Mouse (Mus musculus) MEL (cell line): ENCODE measurements around the gene Map3k6. TPM values are rescaled to one million over a fixed set of nuclear protein-coding genes. Genes with fewer than 3 reads are reported as not detected.

ENCODE experiments used
- DNase-seq: peaks from one replicate; pipeline ENCODE4 v3.0.0; 2011; ENCODE audit warnings: low read depth, low spot score
- H3K27ac ChIP-seq: 2 replicates; pipeline ENCODE4 v1.5.1; 2012; ENCODE audit warnings: low read depth, mild to moderate bottlenecking, control low read depth, low read length, moderate library complexity; ENCODE audit not compliant: control insufficient read depth
- H3K27me3 ChIP-seq, 2 experiments: fragments of 150-350 bp in 1 of 2; sonication (generic) in 1 of 2; 2 replicates each; pipeline ENCODE4 v1.6.1; 2012; ENCODE audit warnings: low read length in 2 of 2, mild to moderate bottlenecking in 2 of 2, improper control_type of control experiment in 1 of 2, moderate library complexity in 1 of 2; ENCODE audit not compliant: insufficient read depth in 2 of 2, control insufficient read depth in 1 of 2
- H3K36me3 ChIP-seq, 2 experiments: 2 replicates each; pipeline ENCODE4 v1.6.1; 2012 to 2014; ENCODE audit warnings: low read length in 2 of 2, improper control_type of control experiment in 1 of 2, inconsistent platforms in 1 of 2, mild to moderate bottlenecking in 1 of 2; ENCODE audit not compliant: insufficient read depth in 2 of 2, control insufficient read depth in 1 of 2
- H3K4me1 ChIP-seq, 2 experiments: fragments of 150-350 bp in 1 of 2; sonication (generic) in 1 of 2; 2 replicates each; pipeline ENCODE4 v1.6.1; 2012; ENCODE audit warnings: low read length in 2 of 2, improper control_type of control experiment in 1 of 2, mild to moderate bottlenecking in 1 of 2; ENCODE audit not compliant: insufficient read depth in 2 of 2, control insufficient read depth in 1 of 2
- H3K4me3 ChIP-seq, 2 experiments: fragments of 150-350 bp in 1 of 2; sonication (generic) in 1 of 2; 2 replicates each; pipeline ENCODE4 v1.5.1; 2012; ENCODE audit warnings: low read depth in 2 of 2, low read length in 2 of 2, mild to moderate bottlenecking in 2 of 2, moderate library complexity in 2 of 2, control low read depth in 1 of 2, improper control_type of control experiment in 1 of 2; ENCODE audit not compliant: control insufficient read depth in 1 of 2, insufficient read depth in 1 of 2
- H3K79me2 ChIP-seq: 2 replicates; pipeline ENCODE4 v1.6.1; 2012; ENCODE audit warnings: mild to moderate bottlenecking, low read length, moderate library complexity; ENCODE audit not compliant: control insufficient read depth, poor library complexity, insufficient read depth
- H3K9ac ChIP-seq: 2 replicates; pipeline ENCODE4 v1.6.1; 2012; ENCODE audit warnings: low read depth, mild to moderate bottlenecking, control low read depth, low read length, moderate library complexity; ENCODE audit not compliant: control insufficient read depth, poor library complexity, severe bottlenecking
- H3K9me3 ChIP-seq: fragments of 150-350 bp; sonication (generic); replicated peaks from 2 replicates; pipeline ENCODE4 v1.6.1; 2012; ENCODE audit warnings: mild to moderate bottlenecking, low read length, improper control_type of control experiment, moderate library complexity; ENCODE audit not compliant: insufficient read depth
- CHD1 ChIP-seq: IDR thresholded peaks from 2 replicates; pipeline ENCODE4 v1.6.1; 2012; ENCODE audit warnings: low read depth, mild to moderate bottlenecking, inconsistent platforms, low read length, improper control_type of control experiment
- ELF1 ChIP-seq: IDR thresholded peaks from 2 replicates; pipeline ENCODE4 v1.6.1; 2014; ENCODE audit warnings: low read depth, mild to moderate bottlenecking, inconsistent platforms, low read length, improper control_type of control experiment, moderate library complexity
- KAT2A ChIP-seq: conservative IDR thresholded peaks from 2 replicates; pipeline ENCODE4 v1.6.1; 2012; ENCODE audit warnings: low read depth, low read length, improper control_type of control experiment, inconsistent platforms
- MAX ChIP-seq: IDR thresholded peaks from 2 replicates; pipeline ENCODE4 v1.6.1; 2011; ENCODE audit warnings: low read length, improper control_type of control experiment
- NRF1 ChIP-seq: IDR thresholded peaks from 2 replicates; pipeline ENCODE4 v1.6.1; 2014; ENCODE audit warnings: low read depth, mild to moderate bottlenecking, inconsistent platforms, low read length, improper control_type of control experiment, moderate library complexity; ENCODE audit not compliant: poor library complexity, insufficient read depth, severe bottlenecking
- POLR2A ChIP-seq, 2 experiments: IDR thresholded peaks; 2 replicates each; pipeline ENCODE4 v1.6.1; 2011 to 2012; ENCODE audit warnings: low read length in 2 of 2, mild to moderate bottlenecking in 2 of 2, control low read depth in 1 of 2, improper control_type of control experiment in 1 of 2, low read depth in 1 of 2, moderate library complexity in 1 of 2; ENCODE audit not compliant: control insufficient read depth in 1 of 2, insufficient read depth in 1 of 2, poor library complexity in 1 of 2
- RAD21 ChIP-seq: IDR thresholded peaks from 2 replicates; pipeline ENCODE4 v1.6.1; 2011; ENCODE audit warnings: mild to moderate bottlenecking, low read depth, low read length, improper control_type of control experiment
- SIN3A ChIP-seq: IDR thresholded peaks from 2 replicates; pipeline ENCODE4 v1.6.1; 2012; ENCODE audit warnings: low read length, improper control_type of control experiment, inconsistent platforms
- TAL1 ChIP-seq: IDR thresholded peaks from 2 replicates; pipeline ENCODE4 v1.6.1; 2012; ENCODE audit warnings: mild to moderate bottlenecking, inconsistent platforms, low read length, moderate library complexity, mixed read lengths
- TCF12 ChIP-seq: IDR thresholded peaks from 2 replicates; pipeline ENCODE4 v1.6.1; 2014; ENCODE audit warnings: low read depth, mild to moderate bottlenecking, inconsistent platforms, low read length, improper control_type of control experiment, moderate library complexity
- USF1 ChIP-seq: IDR thresholded peaks from 2 replicates; pipeline ENCODE4 v1.6.1; 2014; ENCODE audit warnings: low read depth, mild to moderate bottlenecking, inconsistent platforms, low read length, improper control_type of control experiment, moderate library complexity
- USF2 ChIP-seq, 2 experiments: IDR thresholded peaks; 2 replicates each; pipeline ENCODE4 v1.6.1; 2011 to 2012; ENCODE audit warnings: improper control_type of control experiment in 2 of 2, low read length in 2 of 2, borderline replicate concordance in 1 of 2, inconsistent platforms in 1 of 2, low read depth in 1 of 2, mild to moderate bottlenecking in 1 of 2; ENCODE audit not compliant: insufficient read depth in 1 of 2
- ZKSCAN1 ChIP-seq: IDR thresholded peaks from 2 replicates; pipeline ENCODE4 v1.6.1; 2012; ENCODE audit warnings: low read depth, mild to moderate bottlenecking, inconsistent platforms, low read length, improper control_type of control experiment, moderate library complexity
- polyA plus RNA-seq, 2 experiments: library from polyadenylated mRNA; stranded (reverse) in 1 of 2; unstranded in 1 of 2; fragments of >175 nt in 1 of 2; fragments of >200 nt in 1 of 2; gene quantifications; 2 replicates each; pipeline versions ENCODE4 v1.2.1 to v1.2.4; 2012; ENCODE audit warnings: low replicate concordance in 2 of 2, low read depth in 1 of 2; ENCODE audit not compliant: insufficient read length in 2 of 2, insufficient read depth in 1 of 2, missing spikeins in 1 of 2
- total RNA-seq: library from RNA; depleted of rRNA; stranded (reverse); fragments of 300-350 nt; gene quantifications from 2 replicates; pipeline ENCODE4 v1.2.3, GENCODE M21; 2012

Map3k6 gene
- total and polyA plus RNA-seq, 3 experiments = 19.1 to 21.9 TPM; not detected in 1

- Histone ChIP-seq H3K79me2 (no peaks in the 10 kb centered on the region; the same call in 1 of the 2 replicates), H3K36me3 (peaks cover 0 to 16% of the 10 kb centered on the region in 2 experiments; a peak in 2 of 4 replicates), H3K27ac (no peak overlapping the region), H3K4me1 (peaks cover 2 to 28% of the 10 kb centered on the region in 2 experiments), H3K4me3 (no peak overlapping the region), H3K27me3 (no peaks in the 10 kb centered on the region), H3K9me3 (no peaks in the 10 kb centered on the region), H3K9ac (no peak overlapping the region)
- TF ChIP-seq POLR2A (IDR thresholded peaks at IDR 0.05; ENCODE audit: control insufficient read depth in 1 of 2, insufficient read depth in 1 of 2, low read depth in 1 of 2, low read length in 2 of 2, poor library complexity in 1 of 2) = no peak
- no peak for TF ChIP-seq USF1
- no peak for TF ChIP-seq CHD1
- no peak for TF ChIP-seq USF2 (IDR thresholded peaks at IDR 0.05; ENCODE audit: borderline replicate concordance in 1 of 2, insufficient read depth in 1 of 2, low read depth in 1 of 2, low read length in 2 of 2)
- no peak for DNase-seq
These were observed 11.5 kb downstream of the Map3k6 start for GRCm38 (mm10) chr4:133252089-133252488.

- Histone ChIP-seq H3K4me1 (peaks cover 2 to 17% of the 10 kb centered on the region in 2 experiments), H3K9ac (no peak overlapping the region)
- no peak for DNase-seq
- TF ChIP-seq MAX (no peak), ZKSCAN1 (no peak), CHD1 (no peak), ELF1 (no peak), KAT2A (no peak), NRF1 (no peak), RAD21 (no peak), TCF12 (no peak)
- TF ChIP-seq, all 39 proteins: peak for 0
- Histone ChIP-seq H3K27ac (no peak overlapping the region), H3K27me3 (no peaks in the 10 kb centered on the region), H3K79me2 (no peaks in the 10 kb centered on the region), H3K4me3 (no peak overlapping the region), H3K36me3 (peaks cover 0 to 7% of the 10 kb centered on the region in 2 experiments; a peak in 2 of 4 replicates), H3K9me3 (no peaks in the 10 kb centered on the region)
These were observed 12.8 kb downstream of the Map3k6 start for GRCm38 (mm10) chr4:133253412-133253811.

- H3K9ac ChIP-seq = no peak overlapping the region
- no peak overlapping the region for H3K4me3 ChIP-seq
- no peaks in the 10 kb centered on the region for H3K27me3 ChIP-seq
- H3K79me2 ChIP-seq = no peaks in the 10 kb centered on the region
- H3K36me3 ChIP-seq = no peaks in the 10 kb centered on the region
- H3K27ac ChIP-seq = no peak overlapping the region
- H3K9me3 ChIP-seq = no peaks in the 10 kb centered on the region
- peaks cover 1 to 2% of the 10 kb centered on the region in 2 experiments; a peak in 2 of 4 replicates for H3K4me1 ChIP-seq
- TF ChIP-seq USF2 (IDR thresholded peaks at IDR 0.05; ENCODE audit: borderline replicate concordance in 1 of 2, insufficient read depth in 1 of 2, low read depth in 1 of 2, low read length in 2 of 2) (no peak), TAL1 (no peak), CHD1 (no peak), TCF12 (no peak), NRF1 (no peak), SIN3A (no peak)
- DNase-seq = no peak
These were observed 14.8 kb downstream of the Map3k6 start for GRCm38 (mm10) chr4:133255392-133255791.
